Mouse (Mus musculus) spleen, postnatal 10 days (tissue): ENCODE measurements around the gene Lcn12.
A peak's percentile ranks its signal among the peaks of the same experiment; 100 is the strongest.

Source experiments
- DNase-seq, 2 experiments: peaks; one replicate each; pipeline ENCODE4 v3.0.0; 2021 to 2022; ENCODE audit warnings: low spot score in 2 of 2

Lcn12 gene

DNA sequence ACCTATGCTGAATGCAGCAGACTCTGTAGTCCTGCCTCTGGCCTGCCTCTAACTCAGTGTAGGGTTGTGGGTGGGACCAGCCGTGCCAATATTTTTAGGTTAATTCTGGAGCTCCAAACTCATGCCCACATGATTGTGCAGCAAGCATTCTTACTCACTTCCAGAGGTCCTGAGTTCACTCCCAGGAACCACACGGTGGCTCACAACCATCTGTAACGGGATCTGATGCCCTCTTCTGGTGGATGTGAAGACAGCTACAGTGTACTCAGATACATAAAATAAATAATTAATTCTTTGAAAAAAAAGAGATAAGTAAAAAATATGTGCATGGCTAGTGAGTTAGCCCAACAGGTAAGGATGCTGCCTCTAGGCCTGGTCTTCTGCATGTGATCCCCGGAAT, 2.8 kb upstream of the Lcn12 start:
- no peak for DNase-seq

DNA sequence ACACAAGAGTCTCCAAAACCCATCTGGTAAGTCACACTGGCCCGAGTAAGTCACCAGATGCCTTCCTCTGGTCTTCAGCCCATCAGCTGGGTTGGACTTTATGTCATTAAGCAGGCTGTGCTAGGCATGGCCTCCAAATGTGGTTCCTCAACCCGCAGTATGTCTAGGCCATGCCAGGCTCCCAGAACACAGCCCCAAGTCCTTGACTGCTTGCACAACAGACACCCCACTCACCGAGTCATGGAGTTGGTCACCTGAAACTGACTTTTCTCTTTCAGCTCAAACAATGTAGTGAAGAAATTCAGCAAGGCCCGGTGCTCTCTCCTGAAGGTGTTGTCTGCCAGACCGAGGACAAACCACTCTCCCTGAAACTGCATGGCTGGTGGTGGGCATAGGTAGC, 723 bp downstream of the Lcn12 start:
- no peak for DNase-seq

DNA sequence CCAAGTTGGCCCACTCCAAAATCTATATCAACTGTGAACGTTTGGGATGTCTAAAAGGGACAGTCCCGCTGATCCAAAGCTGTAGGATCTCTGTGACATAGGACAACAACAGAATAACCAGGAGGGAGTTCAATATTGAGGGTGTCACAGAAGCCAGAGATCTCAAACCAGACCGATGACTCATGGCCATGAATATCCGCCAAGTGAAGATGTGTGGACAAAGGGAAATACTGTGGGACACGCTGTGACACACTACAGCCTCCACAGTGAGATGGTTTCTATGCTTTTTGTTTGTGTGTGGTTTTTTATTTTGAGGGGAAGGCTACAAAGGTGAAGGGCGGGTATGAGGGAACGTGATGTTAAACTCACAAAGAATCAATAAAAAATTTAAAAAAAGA, 5.0 kb downstream of the Lcn12 start:
- no peak for DNase-seq

DNA sequence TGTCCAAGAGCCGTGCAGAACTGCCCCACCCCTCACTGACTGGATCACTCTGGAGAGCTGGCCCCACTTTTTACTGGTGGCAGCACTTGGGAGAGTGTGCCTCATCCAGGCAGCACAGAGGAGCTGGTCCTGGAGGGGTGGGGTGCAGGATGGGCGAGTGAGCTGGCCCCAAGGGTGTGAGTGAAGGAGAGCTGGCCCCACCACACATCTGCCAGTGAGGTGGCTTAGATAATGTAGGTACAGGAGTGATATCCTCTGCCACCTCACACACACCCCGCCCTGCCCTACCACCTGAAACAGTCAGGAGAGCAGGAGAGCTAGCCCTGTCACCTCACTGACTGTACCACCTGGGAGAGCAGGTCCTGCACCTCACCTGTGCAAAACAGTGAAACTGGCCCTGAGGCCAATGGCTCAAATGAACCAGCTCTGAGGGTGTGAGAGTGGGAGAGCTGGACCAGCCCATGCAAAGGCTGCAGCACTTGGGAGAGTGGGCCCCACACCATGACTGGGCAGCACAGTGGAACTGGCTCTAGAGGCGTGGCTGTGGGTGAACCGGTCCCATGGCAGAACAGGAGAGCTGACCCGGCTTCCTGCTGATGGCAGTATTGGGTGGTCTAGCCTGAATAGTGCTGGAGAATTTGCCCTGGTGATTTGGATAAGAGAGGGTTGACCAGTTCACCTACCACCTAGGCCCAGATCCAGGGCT, 5.6 kb downstream of the Lcn12 start:
- no peak for DNase-seq

- no peak for DNase-seq
Measured at GRCm38 (mm10) chr2:25484901-25485647, 8.6 kb downstream of the Lcn12 start.

DNA sequence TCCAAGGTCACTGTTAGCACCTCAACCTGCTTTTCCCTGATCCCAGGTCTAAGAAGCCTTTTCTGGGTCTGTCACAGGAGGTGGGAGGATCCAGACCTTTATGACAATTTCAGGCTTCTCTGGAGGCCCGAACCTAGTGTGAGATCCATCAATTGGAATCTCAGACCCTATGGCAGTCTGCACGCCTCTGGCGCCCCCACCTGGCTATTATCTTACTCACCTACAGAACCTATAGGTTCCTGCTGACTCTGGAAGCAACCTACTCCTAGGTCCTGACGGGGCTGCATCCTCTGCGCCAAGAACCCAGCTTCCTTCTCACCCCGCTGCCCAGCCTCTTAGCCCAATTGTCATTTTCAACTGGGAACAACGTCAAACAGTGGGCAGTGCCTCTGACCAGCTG, 10.7 kb downstream of the Lcn12 start:
- peak in 1 of 2 experiments; percentile 75 for DNase-seq

- no peak for DNase-seq
Measured at GRCm38 (mm10) chr2:25480541-25480940, 13.2 kb downstream of the Lcn12 start.

GRCm38 (mm10) chr2:25479551-25480311, 14.0 kb downstream of the Lcn12 start:
- no peak for DNase-seq

- DNase-seq: no peak
Measured at GRCm38 (mm10) chr2:25477967-25478675, 15.6 kb downstream of the Lcn12 start.

- DNase-seq: no peak
Measured at GRCm38 (mm10) chr2:25477541-25477940, 16.2 kb downstream of the Lcn12 start.

DNA sequence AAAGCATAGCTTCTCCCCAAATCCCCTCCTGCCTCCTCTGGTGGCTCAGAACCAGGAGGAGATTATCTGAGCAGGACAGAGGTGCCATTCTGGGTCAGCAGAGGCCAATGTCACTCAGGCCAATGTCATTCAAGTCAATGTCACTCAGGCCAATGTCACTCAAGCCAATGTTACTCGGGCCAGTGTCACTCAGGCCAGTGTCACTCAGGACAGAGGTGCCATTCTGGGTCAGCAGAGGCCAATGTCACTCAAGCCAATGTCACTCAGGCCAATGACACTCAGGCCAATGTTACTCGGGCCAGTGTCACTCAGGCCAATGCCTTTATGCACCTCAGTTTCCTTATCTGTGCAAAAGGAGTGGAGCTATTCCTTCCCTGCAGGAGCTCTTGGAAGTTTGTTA, 21.2 kb downstream of the Lcn12 start:
- no peak for DNase-seq

GRCm38 (mm10) chr2:25469969-25470368, 23.7 kb downstream of the Lcn12 start, which contains the start of gene Ptgds:
Ptgds (minus strand) TSS chr2:25470046.
- no peak for DNase-seq

GRCm38 (mm10) chr2:25468962-25469915, 24.5 kb downstream of the Lcn12 start:
- DNase-seq: no peak

- DNase-seq: no peak
Measured at GRCm38 (mm10) chr2:25467606-25468303, 26.0 kb downstream of the Lcn12 start.

DNA sequence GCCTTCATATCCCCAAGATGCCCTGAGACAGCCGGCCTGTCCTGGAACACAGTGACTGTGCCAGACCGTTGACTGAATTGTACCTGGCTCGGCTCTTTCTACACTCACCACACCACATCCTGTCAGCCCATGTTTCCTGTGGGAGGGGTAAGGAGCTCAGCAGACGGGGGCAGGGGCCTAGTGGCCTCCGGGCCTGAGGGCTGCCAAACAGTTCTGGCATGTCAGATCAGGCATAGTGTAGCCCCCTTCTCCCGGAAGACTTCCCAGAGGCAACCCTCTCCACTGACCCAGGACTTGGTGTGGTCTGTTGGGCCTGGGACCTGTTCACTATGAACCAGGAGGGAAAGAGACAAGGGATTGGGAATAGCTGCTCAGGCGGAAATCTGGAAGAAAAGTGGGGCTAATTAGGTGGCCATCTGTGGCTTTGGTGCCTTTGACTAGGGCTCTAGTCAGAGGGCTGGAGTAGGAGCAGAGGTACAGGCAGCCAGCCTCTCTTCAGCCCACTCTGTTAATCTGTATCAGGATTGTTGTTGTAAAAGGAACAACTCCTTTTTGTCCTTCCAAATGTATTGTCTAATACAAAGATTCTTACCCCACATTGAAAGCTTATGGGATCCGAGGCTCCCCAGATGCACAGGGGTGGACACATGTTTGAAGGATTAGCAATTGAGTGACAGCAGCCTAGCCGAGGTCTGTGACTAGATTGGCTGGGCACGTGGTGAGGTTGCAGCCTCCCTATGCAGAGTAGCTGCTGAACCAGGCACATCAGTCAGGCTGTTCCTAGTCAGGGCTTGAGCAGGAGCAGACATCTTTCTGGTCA, 27.7 kb downstream of the Lcn12 start:
- DNase-seq: peak in 1 of 2 experiments; percentile 73

- no peak for DNase-seq
Measured at GRCm38 (mm10) chr2:25465256-25465655, 28.5 kb downstream of the Lcn12 start.

DNA sequence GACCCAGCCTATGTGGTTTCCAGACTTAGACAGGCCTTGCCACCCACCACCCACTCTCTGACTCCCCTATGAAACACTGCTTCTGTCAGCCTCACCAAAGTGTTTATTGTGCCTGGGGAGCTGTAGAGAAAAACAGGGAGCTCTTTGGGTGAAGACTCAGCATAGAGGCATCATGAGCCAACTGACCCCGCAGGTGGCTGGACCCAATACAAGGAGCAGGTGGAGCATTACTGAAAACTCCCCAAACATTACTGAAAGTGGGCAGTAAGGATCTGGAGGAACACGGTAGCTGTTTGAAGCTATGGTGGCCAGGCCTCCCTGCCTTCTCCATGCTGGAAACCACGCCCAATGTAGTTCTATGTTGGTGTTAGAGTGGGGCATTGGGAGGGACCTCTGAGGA, 30.1 kb downstream of the Lcn12 start:
- no peak for DNase-seq

DNA sequence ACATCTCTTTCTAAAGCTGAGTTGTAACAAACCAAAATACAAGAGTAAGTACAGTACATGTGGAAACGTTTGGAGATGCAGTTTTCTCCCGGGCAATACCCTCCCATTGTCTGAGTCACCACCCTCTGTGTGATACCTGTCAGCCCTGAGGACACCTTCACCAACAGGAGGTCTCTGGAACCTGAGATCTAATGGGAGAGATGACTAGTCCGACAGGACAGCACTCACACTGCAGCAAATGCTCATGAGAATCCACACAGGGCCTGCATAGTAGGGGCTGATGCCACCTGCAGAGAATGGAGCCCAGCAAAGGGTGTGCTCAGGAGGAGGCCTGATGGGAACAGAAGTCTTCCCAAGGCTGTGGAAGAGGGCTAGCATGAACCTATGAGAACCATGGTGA, 32.3 kb downstream of the Lcn12 start:
- DNase-seq: no peak
